Mouse (Mus musculus) inflammation-experienced regulatory T-cells, adult 6 months (primary cell): ENCODE measurements around the gene Zfp106. TPM values are rescaled to one million over a fixed set of nuclear protein-coding genes. Genes with fewer than 3 reads are reported as not detected.
A peak's percentile ranks its signal among the peaks of the same experiment; 100 is the strongest.
"Not testable (repeated sequence)": the region's sequence is repeated elsewhere in the genome, so short reads cannot be mapped to it uniquely, and the experiment has no call there.

Experiments
- ATAC-seq: one replicate; pipeline ENCODE4 v1.8.0; 2017
- polyA plus RNA-seq, 3 experiments: library from polyadenylated mRNA; unstranded; fragments of 100-300 nt; shearing (Covaris generic); gene quantifications; one replicate each; pipeline ENCODE4 v1.2.1; 2017

Gene Zfp106
- 10 to 100 TPM; 23.8 to 29.5 (median 28.5) TPM for polyA plus RNA-seq

- ATAC-seq, result peak; percentile 80
Measured at GRCm38 (mm10) chr2:120563235-120563990, at the start of gene Zfp106. Gene Zfp106 (minus strand): TSS chr2:120563843.

- ATAC-seq, result peak; percentile 95
Measured at GRCm38 (mm10) chr2:120608830-120609723, 45.4 kb upstream of the Zfp106 start, which contains the start of the genes Haus2 and Lrrc57. Gene Haus2 (plus strand): TSS chr2:120609383. Gene Lrrc57 (minus strand): TSS chr2:120609520.

GRCm38 (mm10) chr2:120606021-120606690 lies 42.5 kb upstream of the Zfp106 start:
- no peak for ATAC-seq

- ATAC-seq, result no peak
Measured at GRCm38 (mm10) chr2:120599506-120599905, 35.9 kb upstream of the Zfp106 start.

- no peak for ATAC-seq
Measured at GRCm38 (mm10) chr2:120597734-120598133, 34.1 kb upstream of the Zfp106 start.

GRCm38 (mm10) chr2:120592227-120592626 lies 28.6 kb upstream of the Zfp106 start:
- no peak for ATAC-seq

GRCm38 (mm10) chr2:120589759-120590158 lies 26.1 kb upstream of the Zfp106 start:
- no peak for ATAC-seq

- ATAC-seq, result no peak
Measured at GRCm38 (mm10) chr2:120578286-120578685, 14.6 kb upstream of the Zfp106 start.

GRCm38 (mm10) chr2:120577799-120578198 lies 14.2 kb upstream of the Zfp106 start:
- ATAC-seq, result no peak

- ATAC-seq, result no peak
Measured at GRCm38 (mm10) chr2:120575978-120576377, 12.3 kb upstream of the Zfp106 start.

- ATAC-seq, result no peak
Measured at GRCm38 (mm10) chr2:120575121-120575520, 11.5 kb upstream of the Zfp106 start.

GRCm38 (mm10) chr2:120572161-120572560 lies 8.5 kb upstream of the Zfp106 start:
- ATAC-seq, result not testable (repeated sequence)

- ATAC-seq, result no peak
Measured at GRCm38 (mm10) chr2:120571081-120571480, 7.4 kb upstream of the Zfp106 start.

- ATAC-seq, result no peak
Measured at GRCm38 (mm10) chr2:120567798-120568320, 4.2 kb upstream of the Zfp106 start.

- ATAC-seq, result peak; percentile 76
Measured at GRCm38 (mm10) chr2:120566886-120567797, 3.5 kb upstream of the Zfp106 start, which contains the start of gene Snap23. Gene Snap23 (plus strand): TSS chr2:120567671.

- ATAC-seq, result no peak
Measured at GRCm38 (mm10) chr2:120565363-120565762, 1.7 kb upstream of the Zfp106 start.

- ATAC-seq, result not testable (repeated sequence)
Measured at GRCm38 (mm10) chr2:120564548-120565188, 1.0 kb upstream of the Zfp106 start.

GRCm38 (mm10) chr2:120562859-120563234 lies 796 bp downstream of the Zfp106 start:
- no peak for ATAC-seq

GRCm38 (mm10) chr2:120561524-120561923 lies 2.1 kb downstream of the Zfp106 start:
- no peak for ATAC-seq

GRCm38 (mm10) chr2:120558813-120559212 lies 4.8 kb downstream of the Zfp106 start:
- no peak for ATAC-seq

GRCm38 (mm10) chr2:120556868-120557267 lies 6.8 kb downstream of the Zfp106 start:
- ATAC-seq, result no peak
